Mouse (Mus musculus): ENCODE results near the gene Gprasp1. TPM values are rescaled to one million over a fixed set of nuclear protein-coding genes. Genes with fewer than 3 reads are reported as not detected.
"Not testable (repeated sequence)": the region's sequence is repeated elsewhere in the genome, so short reads cannot be mapped to it uniquely, and the experiment has no call there.

Gprasp1 gene
- polyA plus RNA-seq (2012; ENCODE audit: insufficient read depth, insufficient read length, missing spikeins): 18.2 and 23.4 TPM in 2 replicates

DNA sequence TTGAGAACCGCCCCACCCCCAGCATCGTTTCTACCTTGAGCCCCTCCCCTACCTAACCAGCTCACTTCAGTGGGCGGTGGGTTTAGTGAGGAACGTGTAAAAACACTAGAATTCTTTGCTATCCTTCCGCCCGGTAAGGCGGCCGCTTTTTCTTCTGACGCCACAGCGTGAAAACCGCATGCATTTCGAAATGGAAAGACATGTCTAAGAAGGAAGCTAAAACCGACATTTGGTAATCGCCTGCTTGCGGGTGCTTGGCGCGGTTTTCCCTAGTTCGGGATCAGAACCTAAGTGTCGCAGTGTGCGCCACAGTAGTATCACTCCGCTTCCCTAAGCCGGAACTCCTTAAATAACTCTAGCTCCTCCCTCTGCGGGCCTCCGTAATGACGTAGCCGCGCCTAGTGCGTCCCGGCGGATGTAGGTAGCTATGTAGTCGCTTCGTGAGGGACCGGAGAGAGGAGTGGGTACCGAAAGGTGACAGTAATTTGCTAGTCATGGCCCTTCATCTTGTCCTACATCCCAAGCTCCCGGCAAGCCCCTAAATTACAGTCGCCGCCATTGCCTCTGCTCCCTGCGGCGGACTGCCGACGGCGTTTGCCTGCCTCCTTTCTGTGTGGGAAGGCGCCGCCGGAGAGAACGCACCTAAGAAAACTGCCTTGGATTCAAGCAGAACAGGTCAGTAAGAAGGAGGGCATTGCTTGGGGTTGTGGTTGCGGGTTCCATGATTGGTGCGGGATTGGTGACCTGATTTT, at the start of gene Gprasp1, which contains the start of gene Armcx5:
Gene Gprasp1 (plus strand): TSS at position 430 of the 752 bp plus-strand sequence.
Gene Armcx5 (plus strand): TSS at position 430 of the 752 bp plus-strand sequence.
- Histone ChIP-seq H3K4me3 (ENCODE audit: insufficient read depth, low read length) (peak within 1 kb of the TSS; percentile 90), H3K27ac (ENCODE audit: insufficient read depth, low read depth, low read length) (peak within 1 kb of the TSS; percentile 83), H3K4me1 (ENCODE audit: control insufficient read depth, insufficient read depth, low read length) (peaks cover 2% of the 10 kb centered on the region; the same call in 1 of the 2 replicates)
- TF ChIP-seq CTCF (IDR thresholded peaks at IDR 0.05; ENCODE audit: low read depth, low read length) (no peak), POLR2A (IDR thresholded peaks at IDR 0.05; ENCODE audit: borderline replicate concordance, low read depth, low read length) (no peak)

DNA sequence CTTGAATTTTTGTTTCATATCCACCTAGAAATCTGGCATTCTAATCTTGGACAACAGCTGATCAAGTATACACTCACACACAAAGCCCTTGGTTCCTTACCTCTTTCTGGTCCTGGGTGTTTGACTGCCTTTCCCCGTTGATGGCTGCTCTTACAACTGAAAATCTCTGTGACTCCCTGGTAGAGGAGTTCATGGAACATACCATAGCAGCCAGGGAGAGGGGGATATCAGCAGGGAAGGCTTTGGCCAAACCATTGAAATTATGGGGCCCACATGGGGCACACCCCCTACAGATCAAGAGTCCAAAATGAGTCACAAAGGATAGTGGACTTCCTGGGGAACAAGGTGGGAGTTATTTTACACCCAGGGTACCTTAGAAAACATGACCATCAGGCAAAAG, 48.9 kb upstream of the Gprasp1 start, which contains the start of gene Tcp11x2:
Gene Tcp11x2 (minus strand): TSS at position 158 of the 400 bp plus-strand sequence.
- Histone ChIP-seq H3K4me3 (ENCODE audit: insufficient read depth, low read length) (no peak within 1 kb of the TSS), H3K4me1 (ENCODE audit: control insufficient read depth, insufficient read depth, low read length) (no peaks in the 10 kb centered on the region), H3K27ac (ENCODE audit: insufficient read depth, low read depth, low read length) (no peak within 1 kb of the TSS)
- TF ChIP-seq POLR2A (IDR thresholded peaks at IDR 0.05; ENCODE audit: borderline replicate concordance, low read depth, low read length) (no peak), CTCF (IDR thresholded peaks at IDR 0.05; ENCODE audit: low read depth, low read length) (no peak)

DNA sequence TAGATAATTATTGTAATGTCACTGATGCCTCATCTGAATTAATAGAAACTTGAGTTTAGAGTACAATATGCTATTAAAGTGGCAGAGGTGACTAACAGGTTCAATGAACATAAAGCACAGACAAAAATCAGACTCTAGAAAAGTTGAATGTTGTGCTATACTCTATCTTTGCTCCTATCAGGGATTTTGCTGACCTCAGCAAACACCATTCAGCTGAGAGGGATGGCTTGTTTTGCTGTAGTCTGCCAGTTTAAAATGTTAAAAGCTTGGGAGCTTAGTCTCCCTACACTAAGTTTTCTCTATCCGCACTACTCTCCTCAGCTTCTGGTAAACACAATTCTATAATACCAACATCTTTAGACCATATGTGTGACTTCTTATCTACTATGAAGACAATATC, 39.4 kb upstream of the Gprasp1 start:
- Histone ChIP-seq H3K4me1 (ENCODE audit: control insufficient read depth, insufficient read depth, low read length) (no peaks in the 10 kb centered on the region), H3K27ac (ENCODE audit: insufficient read depth, low read depth, low read length) (no peak overlapping the region), H3K4me3 (ENCODE audit: insufficient read depth, low read length) (no peak overlapping the region)
- no peak for TF ChIP-seq CTCF (IDR thresholded peaks at IDR 0.05; ENCODE audit: low read depth, low read length)
- no peak for TF ChIP-seq POLR2A (IDR thresholded peaks at IDR 0.05; ENCODE audit: borderline replicate concordance, low read depth, low read length)

DNA sequence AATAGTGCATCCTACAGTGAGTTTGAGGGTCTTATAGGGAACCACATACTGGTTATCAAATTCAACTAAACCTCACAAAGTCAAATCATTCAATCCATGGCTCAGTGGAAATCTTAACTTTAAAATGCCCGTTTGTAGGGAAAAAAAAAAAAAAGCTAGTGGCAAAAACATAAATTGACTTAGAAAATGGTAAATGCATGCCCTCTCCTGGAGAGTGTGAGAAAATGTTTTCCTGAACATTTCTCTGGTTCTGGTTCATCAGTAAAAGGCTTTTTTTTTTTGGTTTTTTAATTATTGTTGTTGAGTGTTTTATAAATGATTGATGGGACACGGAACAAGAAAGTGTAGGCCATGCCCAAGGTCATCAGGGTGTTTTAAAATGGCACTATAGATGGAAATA, 38.2 kb upstream of the Gprasp1 start:
- no peak overlapping the region for H3K4me3 ChIP-seq (ENCODE audit: insufficient read depth, low read length)
- TF ChIP-seq POLR2A (IDR thresholded peaks at IDR 0.05; ENCODE audit: borderline replicate concordance, low read depth, low read length) (no peak), CTCF (IDR thresholded peaks at IDR 0.05; ENCODE audit: low read depth, low read length) (no peak)
- H3K4me1 ChIP-seq (ENCODE audit: control insufficient read depth, insufficient read depth, low read length): no peaks in the 10 kb centered on the region
- no peak overlapping the region for H3K27ac ChIP-seq (ENCODE audit: insufficient read depth, low read depth, low read length)

DNA sequence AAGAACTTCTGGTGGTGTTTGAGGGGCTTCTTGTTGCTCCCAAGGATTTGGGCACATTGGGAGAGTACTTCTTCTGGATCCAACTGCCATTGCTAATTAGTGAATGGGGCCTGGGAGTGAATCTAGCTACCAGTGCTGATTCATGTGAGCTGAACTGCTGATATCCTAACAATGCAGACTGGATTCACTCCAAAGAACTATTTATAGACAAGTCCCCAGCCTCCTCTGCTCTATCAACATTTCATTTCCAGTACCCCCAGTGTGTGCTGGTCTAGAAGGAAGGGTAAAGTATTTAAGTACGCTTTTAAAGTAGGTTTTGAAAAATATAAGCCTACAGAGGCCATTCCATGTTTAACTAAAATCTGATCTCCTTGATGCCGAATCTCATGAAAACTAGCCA, 29.7 kb upstream of the Gprasp1 start:
- no peaks in the 10 kb centered on the region for H3K4me1 ChIP-seq (ENCODE audit: control insufficient read depth, insufficient read depth, low read length)
- H3K27ac ChIP-seq (ENCODE audit: insufficient read depth, low read depth, low read length): no peak overlapping the region
- TF ChIP-seq CTCF (IDR thresholded peaks at IDR 0.05; ENCODE audit: low read depth, low read length) (no peak), POLR2A (IDR thresholded peaks at IDR 0.05; ENCODE audit: borderline replicate concordance, low read depth, low read length) (no peak)
- H3K4me3 ChIP-seq (ENCODE audit: insufficient read depth, low read length): no peak overlapping the region

DNA sequence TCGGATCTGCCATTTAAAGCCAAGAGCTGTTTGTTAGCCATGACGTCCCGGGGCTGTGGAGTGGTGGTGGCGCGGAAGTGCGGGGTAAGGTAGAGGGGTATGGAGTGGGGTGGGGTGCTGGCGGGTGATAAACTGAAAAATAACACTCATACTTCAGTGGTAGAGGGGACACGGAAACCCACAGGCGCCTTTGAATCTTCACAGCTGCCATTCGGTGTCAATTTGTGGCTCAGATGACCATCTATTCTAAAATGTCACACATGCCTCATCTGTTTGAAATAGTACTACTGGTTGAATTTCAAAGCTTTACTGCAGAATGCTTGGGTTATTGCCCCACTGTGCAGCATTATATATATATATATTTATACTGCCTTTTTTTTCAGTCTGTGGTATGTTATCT, 17.4 kb upstream of the Gprasp1 start, which contains the start of gene Tmsb15a:
Gene Tmsb15a (minus strand): TSS at position 101 of the 400 bp plus-strand sequence.
- Histone ChIP-seq H3K4me1 (ENCODE audit: control insufficient read depth, insufficient read depth, low read length) (no peaks in the 10 kb centered on the region), H3K27ac (ENCODE audit: insufficient read depth, low read depth, low read length) (no peak within 1 kb of the TSS), H3K4me3 (ENCODE audit: insufficient read depth, low read length) (no peak within 1 kb of the TSS)
- no peak for TF ChIP-seq CTCF (IDR thresholded peaks at IDR 0.05; ENCODE audit: low read depth, low read length)
- TF ChIP-seq POLR2A (IDR thresholded peaks at IDR 0.05; ENCODE audit: borderline replicate concordance, low read depth, low read length): no peak

DNA sequence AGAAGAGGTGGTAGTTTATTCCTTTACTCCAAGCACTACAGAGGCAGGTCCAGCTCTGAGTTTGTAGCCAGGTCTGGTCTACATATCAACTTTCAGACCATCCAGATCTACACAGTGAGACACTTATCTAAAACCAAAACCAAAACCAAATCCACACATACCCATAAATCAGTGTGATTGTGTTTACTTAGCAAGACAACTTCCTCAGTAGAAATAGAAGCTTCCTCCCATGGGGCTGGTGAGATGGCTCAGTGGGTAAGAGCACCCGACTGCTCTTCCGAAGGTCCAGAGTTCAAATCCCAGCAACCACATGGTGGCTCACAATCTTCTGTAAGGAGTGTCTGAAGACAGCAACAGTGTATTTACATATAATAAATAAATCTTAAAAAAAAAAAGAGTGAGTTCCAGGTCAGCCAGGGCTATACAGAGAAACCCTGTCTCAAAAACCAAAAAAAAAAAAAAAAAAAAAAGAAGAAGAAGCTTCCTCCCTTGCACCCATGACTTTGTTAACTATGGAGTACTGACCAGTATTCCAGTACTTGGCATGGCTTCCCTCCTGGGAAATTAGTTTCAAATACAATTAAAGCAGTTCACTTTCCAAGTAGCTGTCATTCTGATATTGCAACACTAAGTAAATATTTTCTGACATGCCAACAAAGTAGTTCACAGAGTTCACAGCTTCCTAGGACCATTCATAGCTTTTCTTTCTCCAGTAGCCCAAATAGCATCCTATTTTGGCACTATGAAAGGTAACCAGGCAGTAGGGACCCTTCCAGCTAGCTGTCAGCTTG, 3.6 kb upstream of the Gprasp1 start:
- no peak overlapping the region for H3K4me3 ChIP-seq (ENCODE audit: insufficient read depth, low read length)
- no peak overlapping the region for H3K27ac ChIP-seq (ENCODE audit: insufficient read depth, low read depth, low read length)
- H3K4me1 ChIP-seq (ENCODE audit: control insufficient read depth, insufficient read depth, low read length): peaks cover under 1% of the 10 kb centered on the region; the same call in 1 of the 2 replicates
- TF ChIP-seq CTCF (IDR thresholded peaks at IDR 0.05; ENCODE audit: low read depth, low read length): no peak

DNA sequence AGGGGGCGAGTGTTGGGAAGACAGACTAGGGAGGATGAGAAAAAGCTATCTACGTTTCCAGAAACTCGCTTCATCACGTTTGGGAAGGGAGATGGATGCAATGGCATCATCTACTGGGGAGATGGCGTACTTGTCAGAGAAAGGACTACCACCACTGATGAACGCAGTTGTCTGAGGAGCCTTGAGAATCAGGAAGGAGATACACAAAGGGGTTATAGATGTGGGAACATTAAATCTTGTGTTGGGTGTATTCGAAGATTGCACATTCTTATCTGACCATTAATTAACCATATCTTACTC, 473 bp downstream of the Gprasp1 start:
- TF ChIP-seq CTCF (IDR thresholded peaks at IDR 0.05; ENCODE audit: low read depth, low read length) (no peak), POLR2A (IDR thresholded peaks at IDR 0.05; ENCODE audit: borderline replicate concordance, low read depth, low read length) (no peak)
- Histone ChIP-seq H3K4me3 (ENCODE audit: insufficient read depth, low read length) (peak overlapping the region; percentile 90), H3K27ac (ENCODE audit: insufficient read depth, low read depth, low read length) (peak overlapping the region; percentile 35), H3K4me1 (ENCODE audit: control insufficient read depth, insufficient read depth, low read length) (peaks cover 2% of the 10 kb centered on the region; the same call in 1 of the 2 replicates)

DNA sequence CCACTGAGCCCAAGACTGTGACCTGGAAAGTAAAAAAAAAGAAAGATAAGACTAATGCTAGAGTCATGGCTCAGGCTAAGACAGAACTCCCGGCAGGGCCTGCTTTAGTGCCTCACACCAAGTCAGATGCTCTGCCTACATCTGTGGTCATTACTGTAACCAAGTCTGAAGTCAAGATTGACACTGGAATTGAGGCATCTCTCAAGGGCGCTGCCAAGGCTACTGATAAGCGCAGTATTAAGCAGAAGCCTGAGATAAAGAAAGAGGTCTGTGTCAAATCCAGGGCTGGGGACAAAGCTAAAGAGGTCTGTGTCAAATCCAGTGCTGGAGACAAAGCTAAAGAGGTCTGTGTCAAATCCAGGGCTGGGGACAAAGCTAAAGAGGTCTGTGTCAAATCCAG, 2.8 kb downstream of the Gprasp1 start:
- H3K4me3 ChIP-seq (ENCODE audit: insufficient read depth, low read length); H3K4me1 ChIP-seq (ENCODE audit: control insufficient read depth, insufficient read depth, low read length); H3K27ac ChIP-seq (ENCODE audit: insufficient read depth, low read depth, low read length): not testable (repeated sequence)

DNA sequence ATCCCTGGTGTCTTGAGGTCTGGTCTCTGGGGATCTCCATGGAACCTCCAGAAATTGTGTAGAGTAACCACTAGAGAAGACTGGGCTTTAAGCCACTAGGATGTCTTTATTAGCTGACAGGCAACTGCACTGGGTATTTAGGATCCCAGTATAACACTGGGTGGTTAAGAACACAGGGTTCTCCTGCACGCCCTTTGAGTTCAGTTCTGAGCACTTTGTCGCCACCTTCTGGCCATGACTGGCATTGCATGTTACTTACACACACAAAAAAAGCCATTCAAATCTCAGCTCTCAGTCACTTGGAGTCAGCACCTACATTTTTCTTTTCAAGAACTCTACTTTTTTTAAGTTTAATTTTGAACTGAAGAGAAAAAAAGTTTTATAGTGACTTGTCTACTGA, 10.3 kb downstream of the Gprasp1 start:
- no peak for TF ChIP-seq CTCF (IDR thresholded peaks at IDR 0.05; ENCODE audit: low read depth, low read length)
- no peak for TF ChIP-seq POLR2A (IDR thresholded peaks at IDR 0.05; ENCODE audit: borderline replicate concordance, low read depth, low read length)
- Histone ChIP-seq H3K27ac (ENCODE audit: insufficient read depth, low read depth, low read length) (no peak overlapping the region), H3K4me1 (ENCODE audit: control insufficient read depth, insufficient read depth, low read length) (no peaks in the 10 kb centered on the region), H3K4me3 (ENCODE audit: insufficient read depth, low read length) (no peak overlapping the region)

All from bone marrow macrophage, adult 2 months (primary cell).